Mouse (Mus musculus) neural tube, embryonic 15.5 days (tissue): ENCODE results near the gene Atxn1. TPM values are rescaled to one million over a fixed set of nuclear protein-coding genes. Genes with fewer than 3 reads are reported as not detected.

Source experiments
- ATAC-seq: fragments of 200-750 bp; cut with Nextera tagmentation; 2 replicates; pipeline ENCODE4 v1.8.0; 2017; ENCODE audit warnings: mild to moderate bottlenecking, moderate TSS enrichment, moderate library complexity; ENCODE audit not compliant: low FRiP score
- H3K27ac ChIP-seq: fragments of 300-500 bp; sonication (generic); replicated peaks from 2 replicates; pipeline ENCODE4 v1.5.1; 2015; ENCODE audit warnings: mild to moderate bottlenecking, inconsistent platforms
- H3K27me3 ChIP-seq: fragments of 300-500 bp; sonication (generic); replicated peaks from 2 replicates; pipeline ENCODE4 v1.6.1; 2015; ENCODE audit warnings: inconsistent platforms
- H3K36me3 ChIP-seq: fragments of 300-500 bp; sonication (generic); 2 replicates; pipeline ENCODE4 v1.6.1; 2015; ENCODE audit warnings: inconsistent platforms
- H3K4me1 ChIP-seq: fragments of 300-500 bp; sonication (generic); 2 replicates; pipeline ENCODE4 v1.6.1; 2015; ENCODE audit warnings: inconsistent platforms
- H3K4me2 ChIP-seq: fragments of 300-500 bp; sonication (generic); 2 replicates; pipeline ENCODE4 v1.6.1; 2015; ENCODE audit warnings: inconsistent platforms, mild to moderate bottlenecking, moderate library complexity
- H3K4me3 ChIP-seq: fragments of 300-500 bp; sonication (generic); replicated peaks from 2 replicates; pipeline ENCODE4 v1.5.1; 2015; ENCODE audit warnings: mild to moderate bottlenecking, inconsistent platforms
- H3K9ac ChIP-seq: fragments of 300-500 bp; sonication (generic); replicated peaks from 2 replicates; pipeline ENCODE4 v1.6.1; 2015; ENCODE audit warnings: mild to moderate bottlenecking, inconsistent platforms
- H3K9me3 ChIP-seq: fragments of 300-500 bp; sonication (generic); replicated peaks from 2 replicates; pipeline ENCODE4 v1.6.1; 2016; ENCODE audit warnings: inconsistent platforms
- WGBS: fragments of 180-500 bp; shearing (Covaris S2); methylation state at CpG from one replicate; pipeline ENCODE4 v1.1.7; 2015; ENCODE audit warnings: mixed read lengths; 5-methylcytosine and 5-hydroxymethylcytosine counted together
- polyA plus RNA-seq: library from polyadenylated mRNA; unstranded; fragments of >200 nt; fragmentation: Nextera tagmentation; extraction: Ambion mirVana; gene quantifications from 2 replicates; pipeline ENCODE4 v1.2.1, GENCODE M21; 2015

Gene Atxn1
- polyA plus RNA-seq, 1 experiment from 2014 or later: 9.5 TPM

DNA sequence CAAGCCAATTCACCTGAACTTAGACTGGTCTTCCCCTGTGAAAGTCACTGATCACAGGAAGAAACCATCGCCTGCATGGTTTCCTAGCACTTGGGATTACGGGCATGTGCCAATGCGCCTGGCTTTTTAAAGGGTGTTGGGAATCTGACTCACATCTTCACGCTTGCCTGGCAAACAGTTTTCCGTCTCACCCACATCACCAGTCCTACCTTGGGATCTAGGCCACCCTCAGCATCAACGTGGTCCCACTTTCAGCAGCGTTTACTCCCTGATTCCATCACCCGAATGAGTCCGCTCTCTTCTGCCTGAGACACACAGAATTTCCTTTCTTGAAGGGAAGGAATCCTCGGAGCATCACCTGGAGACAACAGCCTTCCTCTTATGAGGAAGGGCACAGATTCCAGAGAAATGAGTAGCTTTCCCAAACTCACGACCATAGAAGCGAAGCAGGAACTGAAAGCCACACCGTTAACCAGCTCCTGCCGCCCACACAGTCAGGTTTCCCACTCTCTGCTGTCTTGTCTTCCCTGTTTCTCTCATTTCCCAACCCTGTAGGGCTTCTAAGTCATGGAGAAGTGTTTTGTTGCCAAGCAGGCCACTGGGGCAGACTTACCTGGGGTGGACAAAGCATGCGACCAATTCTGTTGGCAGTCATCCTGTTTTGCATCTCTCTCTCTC, 128.3 kb downstream of the Atxn1 start:
- H3K9ac ChIP-seq: no peak overlapping the region
- no peaks in the 10 kb centered on the region for H3K9me3 ChIP-seq
- no peaks in the 10 kb centered on the region for H3K27me3 ChIP-seq
- ATAC-seq: no peak
- 91% methylated on average over 15 of the region's 15 CpGs for WGBS
- H3K4me1 ChIP-seq: no peaks in the 10 kb centered on the region
- no peak overlapping the region for H3K4me3 ChIP-seq
- H3K4me2 ChIP-seq: no peak overlapping the region
- no peak overlapping the region for H3K27ac ChIP-seq
- no peaks in the 10 kb centered on the region; the same call in 1 of the 2 replicates for H3K36me3 ChIP-seq

DNA sequence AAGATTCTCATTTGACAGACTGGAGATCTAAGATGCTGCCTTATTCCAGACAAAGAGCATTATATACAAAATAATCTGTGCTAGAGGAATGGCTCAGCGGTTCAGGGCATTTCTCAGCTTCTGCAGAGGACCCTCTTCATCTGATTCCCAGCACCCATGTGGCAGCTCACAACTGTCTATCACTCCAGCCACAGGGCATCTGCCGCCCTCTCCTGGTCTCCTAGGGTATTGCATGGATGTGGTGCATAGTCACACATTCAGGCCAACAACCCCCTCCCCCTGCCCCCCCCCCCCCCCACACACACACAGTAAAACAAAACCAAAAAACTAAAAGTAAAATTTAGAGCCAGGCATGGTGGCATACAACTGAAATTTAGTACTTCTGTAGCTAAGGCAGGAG, 130.5 kb downstream of the Atxn1 start:
- Histone ChIP-seq H3K4me1 (no peaks in the 10 kb centered on the region), H3K27ac (no peak overlapping the region), H3K4me3 (no peak overlapping the region), H3K36me3 (no peaks in the 10 kb centered on the region; the same call in 1 of the 2 replicates), H3K9ac (no peak overlapping the region), H3K9me3 (no peaks in the 10 kb centered on the region), H3K4me2 (no peak overlapping the region), H3K27me3 (no peaks in the 10 kb centered on the region)
- 84% methylated on average over 2 of the region's 2 CpGs for WGBS
- ATAC-seq: no peak

DNA sequence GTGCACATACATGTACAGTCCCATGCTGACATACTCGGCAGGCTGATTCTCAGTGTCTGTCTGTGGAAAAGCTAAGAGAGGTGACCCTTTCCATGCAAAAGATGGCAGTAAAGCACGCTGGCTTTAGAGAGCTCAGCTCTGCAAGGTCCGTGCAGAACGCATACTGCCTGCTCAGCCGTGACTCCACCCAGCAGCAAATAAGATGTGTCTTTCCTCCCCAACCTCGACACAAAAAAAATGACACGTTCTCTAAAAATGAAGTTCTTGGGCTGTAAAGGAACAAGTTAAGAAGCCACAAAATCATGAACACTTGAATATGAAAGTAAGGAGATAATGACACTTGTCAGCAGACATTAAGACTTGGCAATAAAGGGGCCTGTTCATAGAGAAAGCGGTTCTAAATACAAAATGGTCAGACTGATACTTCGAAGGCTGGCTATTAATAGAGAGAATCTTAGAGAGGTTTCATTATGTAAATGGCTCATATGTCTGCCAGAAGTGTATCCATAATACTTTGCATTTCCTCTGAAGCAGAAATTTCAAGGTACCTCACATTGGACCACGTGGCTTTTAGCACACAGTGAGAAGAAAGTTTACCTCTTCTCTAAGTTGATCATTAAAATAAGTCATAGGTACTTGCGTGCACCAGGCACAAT, 132.0 kb downstream of the Atxn1 start:
- no peaks in the 10 kb centered on the region for H3K27me3 ChIP-seq
- WGBS: 86% methylated on average over 11 of the region's 11 CpGs
- H3K9me3 ChIP-seq: no peaks in the 10 kb centered on the region
- H3K36me3 ChIP-seq: no peaks in the 10 kb centered on the region; the same call in 1 of the 2 replicates
- no peak overlapping the region for H3K4me2 ChIP-seq
- H3K27ac ChIP-seq: no peak overlapping the region
- H3K4me1 ChIP-seq: no peaks in the 10 kb centered on the region
- H3K9ac ChIP-seq: no peak overlapping the region
- no peak overlapping the region for H3K4me3 ChIP-seq
- no peak for ATAC-seq

DNA sequence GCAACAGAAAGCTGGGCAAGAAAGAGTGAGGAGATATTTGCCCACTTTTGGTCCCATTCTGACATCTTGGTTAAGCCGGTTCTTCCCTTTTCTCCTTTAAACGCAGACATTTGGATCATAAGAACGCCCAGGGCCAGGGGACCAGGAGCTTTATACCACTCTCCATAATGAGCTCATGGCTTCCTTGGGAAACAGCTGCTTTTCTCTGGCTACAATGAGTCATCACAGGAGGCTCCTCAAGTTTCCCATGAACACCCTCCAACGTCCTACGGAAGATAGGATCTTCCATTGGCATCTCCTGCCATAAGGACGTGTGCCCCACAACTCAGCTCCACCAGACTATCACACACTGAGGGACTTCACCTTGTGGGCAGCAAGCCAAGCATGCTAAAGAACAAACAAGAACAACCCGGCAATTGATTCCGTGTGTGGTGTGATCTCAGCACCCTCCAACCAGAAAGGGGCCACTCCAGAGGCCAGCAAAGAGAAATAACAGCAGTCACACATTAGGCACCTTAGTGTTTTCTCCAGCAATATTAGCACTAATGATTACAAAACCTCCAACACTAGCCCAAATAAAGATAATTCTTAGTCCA, 135.4 kb downstream of the Atxn1 start:
- ATAC-seq: no peak
- no peaks in the 10 kb centered on the region for H3K27me3 ChIP-seq
- H3K27ac ChIP-seq: no peak overlapping the region
- H3K4me1 ChIP-seq: 0 out of 2 replicates have a peak, but pooled peaks cover 5% of the 10 kb centered on the region
- no peak overlapping the region for H3K9ac ChIP-seq
- 87% methylated on average over 8 of the region's 8 CpGs for WGBS
- H3K9me3 ChIP-seq: no peaks in the 10 kb centered on the region
- no peak overlapping the region for H3K4me2 ChIP-seq
- no peak overlapping the region for H3K4me3 ChIP-seq
- H3K36me3 ChIP-seq: no peaks in the 10 kb centered on the region; the same call in 1 of the 2 replicates

DNA sequence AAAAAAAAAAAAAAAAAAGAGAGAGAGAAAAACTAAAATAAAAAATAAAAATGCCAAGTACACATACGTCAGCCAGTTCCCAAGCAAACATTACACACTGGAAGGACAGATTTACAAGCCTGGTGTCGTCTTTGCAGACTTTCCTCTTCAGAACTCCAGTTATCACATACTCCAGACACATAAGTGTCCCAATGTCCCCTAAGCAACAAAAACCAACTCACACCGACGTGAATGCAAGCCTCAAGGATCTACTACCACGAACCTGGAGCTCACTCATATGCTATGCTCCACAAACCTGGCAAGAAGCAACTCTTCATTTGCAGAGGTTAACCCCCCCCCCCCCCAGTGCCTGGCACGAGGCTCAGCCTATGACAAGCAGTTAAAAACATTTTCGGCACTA, 136.8 kb downstream of the Atxn1 start:
- WGBS: 72% methylated on average over 7 of the region's 7 CpGs
- no peak for ATAC-seq

DNA sequence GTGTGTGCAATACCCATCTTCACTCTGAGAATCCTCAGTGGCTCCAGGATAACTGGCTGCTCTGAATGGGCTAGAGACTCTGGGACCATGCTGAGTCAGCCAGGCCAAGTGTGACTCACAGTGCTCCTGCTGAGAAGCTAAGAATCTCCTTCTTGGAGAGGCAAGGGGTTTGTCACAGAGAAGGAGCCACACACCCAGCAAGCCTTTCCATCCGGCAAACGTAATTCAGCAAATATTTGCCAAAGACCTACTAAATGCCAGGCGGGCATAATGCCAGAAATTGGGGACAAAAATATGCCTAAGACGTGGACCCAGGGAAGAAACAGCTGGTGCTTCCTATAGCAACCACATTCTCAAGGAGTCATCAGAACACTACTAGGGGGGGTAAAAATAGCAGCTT, 137.2 kb downstream of the Atxn1 start:
- WGBS: 56% methylated on average over 4 of the region's 4 CpGs
- no peak overlapping the region for H3K4me2 ChIP-seq
- H3K27ac ChIP-seq: 0 out of 2 replicates have a peak overlapping the region, but pooled peaks have one; percentile 15
- H3K9ac ChIP-seq: no peak overlapping the region
- no peaks in the 10 kb centered on the region for H3K27me3 ChIP-seq
- H3K4me1 ChIP-seq: 0 out of 2 replicates have a peak, but pooled peaks cover 5% of the 10 kb centered on the region
- H3K36me3 ChIP-seq: no peaks in the 10 kb centered on the region
- H3K4me3 ChIP-seq: no peak overlapping the region
- no peaks in the 10 kb centered on the region for H3K9me3 ChIP-seq
- ATAC-seq: no peak

More for the DNA sequence above, 136.8 kb downstream of the Atxn1 start:
- Histone ChIP-seq H3K36me3 (no peaks in the 10 kb centered on the region), H3K9ac (no peak overlapping the region), H3K27ac (no peak overlapping the region), H3K4me2 (no peak overlapping the region), H3K9me3 (no peaks in the 10 kb centered on the region), H3K4me1 (0 out of 2 replicates have a peak, but pooled peaks cover 5% of the 10 kb centered on the region), H3K27me3 (no peaks in the 10 kb centered on the region), H3K4me3 (no peak overlapping the region)

DNA sequence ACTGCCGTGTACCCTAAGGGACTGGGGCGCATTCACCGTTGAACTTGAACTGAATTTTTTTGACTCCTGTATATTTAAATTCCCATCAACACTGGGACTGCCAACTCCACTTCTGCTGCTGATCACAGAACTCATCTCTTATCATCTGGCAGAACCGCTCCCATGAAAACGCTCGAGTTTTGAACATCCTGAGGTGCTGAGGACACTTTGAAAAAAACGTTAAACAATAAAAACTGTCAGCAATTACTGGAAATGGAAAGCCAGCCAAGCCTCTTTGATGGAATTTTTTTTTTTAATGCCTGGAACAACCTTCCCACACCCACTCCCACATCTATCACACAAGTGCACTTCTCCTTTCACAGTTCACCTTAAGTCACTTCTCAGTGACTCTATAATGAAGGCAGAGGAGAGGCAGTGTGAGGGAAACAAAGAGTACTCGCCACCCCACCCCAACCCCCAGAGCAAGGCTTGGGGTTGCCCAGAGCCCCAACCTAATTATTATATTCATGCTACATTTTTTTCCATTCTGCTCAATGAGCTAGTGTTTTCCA, 137.7 kb downstream of the Atxn1 start:
- WGBS: 88% methylated on average over 8 of the region's 8 CpGs
- Histone ChIP-seq H3K9me3 (no peaks in the 10 kb centered on the region), H3K9ac (no peak overlapping the region), H3K27me3 (no peaks in the 10 kb centered on the region), H3K27ac (0 out of 2 replicates have a peak overlapping the region, but pooled peaks have one; percentile 15), H3K4me2 (no peak overlapping the region), H3K4me3 (no peak overlapping the region), H3K4me1 (0 out of 2 replicates have a peak, but pooled peaks cover 5% of the 10 kb centered on the region), H3K36me3 (no peaks in the 10 kb centered on the region)
- no peak for ATAC-seq

DNA sequence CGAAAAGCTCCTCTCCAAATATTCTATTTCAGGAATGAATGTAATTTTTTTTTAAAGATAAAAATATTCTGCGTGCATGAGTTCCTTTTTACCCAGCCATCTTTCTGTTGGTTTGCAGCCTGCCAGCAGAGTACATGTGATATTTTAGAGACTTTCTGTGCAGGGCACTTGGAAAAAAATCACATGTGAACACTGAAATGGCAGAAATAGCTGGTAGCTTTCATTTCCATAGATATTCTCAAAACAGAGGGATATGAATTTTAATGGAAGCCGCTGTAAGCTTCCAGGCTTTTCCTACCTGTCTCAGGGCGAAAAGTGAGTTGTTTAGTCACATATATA, 142.3 kb downstream of the Atxn1 start:
- ATAC-seq: no peak
- 92% methylated on average over 4 of the region's 4 CpGs for WGBS
- Histone ChIP-seq H3K9ac (no peak overlapping the region), H3K27ac (no peak overlapping the region), H3K9me3 (no peaks in the 10 kb centered on the region), H3K27me3 (no peaks in the 10 kb centered on the region), H3K4me1 (peaks cover 6% of the 10 kb centered on the region; the same call in 1 of the 2 replicates), H3K4me2 (no peak overlapping the region), H3K36me3 (no peaks in the 10 kb centered on the region), H3K4me3 (no peak overlapping the region)

DNA sequence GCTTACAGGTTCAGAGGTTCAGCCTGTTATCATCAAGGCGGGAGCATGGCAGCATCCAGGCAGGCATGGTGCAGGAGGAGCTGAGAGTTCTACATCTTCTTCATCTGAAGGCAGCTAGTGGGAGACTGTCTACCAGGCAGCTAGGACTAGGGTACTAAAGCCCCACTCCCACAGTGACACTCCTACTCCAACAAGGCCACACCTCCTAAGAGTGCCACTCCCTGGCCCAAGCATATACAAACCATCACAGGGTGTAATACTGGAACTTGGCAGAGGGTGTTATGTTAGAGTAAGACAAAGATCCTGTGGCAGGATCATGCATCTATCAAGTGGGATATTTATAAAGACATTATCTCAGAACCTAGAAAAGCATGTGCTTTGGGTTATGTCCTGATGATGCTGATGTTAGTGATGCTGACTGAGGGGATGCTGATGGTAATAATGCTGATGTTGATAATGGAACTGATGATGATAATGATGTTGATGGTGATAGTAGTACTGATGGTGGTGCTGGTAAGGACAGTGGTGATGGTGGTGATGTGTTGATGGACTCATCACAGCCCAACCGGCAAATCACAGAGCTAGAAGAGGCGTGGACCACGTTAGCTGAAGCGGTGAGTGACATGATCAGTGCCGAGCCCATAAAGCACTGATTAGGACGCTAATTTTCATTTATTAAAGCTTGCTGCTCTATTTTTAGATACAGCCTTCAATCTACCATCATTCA, 142.9 kb downstream of the Atxn1 start:
- ATAC-seq: no peak
- no peaks in the 10 kb centered on the region for H3K27me3 ChIP-seq
- no peak overlapping the region for H3K9ac ChIP-seq
- WGBS: 95% methylated on average over 7 of the region's 7 CpGs
- no peak overlapping the region for H3K4me2 ChIP-seq
- no peak overlapping the region for H3K27ac ChIP-seq
- no peaks in the 10 kb centered on the region for H3K36me3 ChIP-seq
- H3K9me3 ChIP-seq: no peaks in the 10 kb centered on the region
- peaks cover 4% of the 10 kb centered on the region; the same call in 1 of the 2 replicates for H3K4me1 ChIP-seq
- no peak overlapping the region for H3K4me3 ChIP-seq

DNA sequence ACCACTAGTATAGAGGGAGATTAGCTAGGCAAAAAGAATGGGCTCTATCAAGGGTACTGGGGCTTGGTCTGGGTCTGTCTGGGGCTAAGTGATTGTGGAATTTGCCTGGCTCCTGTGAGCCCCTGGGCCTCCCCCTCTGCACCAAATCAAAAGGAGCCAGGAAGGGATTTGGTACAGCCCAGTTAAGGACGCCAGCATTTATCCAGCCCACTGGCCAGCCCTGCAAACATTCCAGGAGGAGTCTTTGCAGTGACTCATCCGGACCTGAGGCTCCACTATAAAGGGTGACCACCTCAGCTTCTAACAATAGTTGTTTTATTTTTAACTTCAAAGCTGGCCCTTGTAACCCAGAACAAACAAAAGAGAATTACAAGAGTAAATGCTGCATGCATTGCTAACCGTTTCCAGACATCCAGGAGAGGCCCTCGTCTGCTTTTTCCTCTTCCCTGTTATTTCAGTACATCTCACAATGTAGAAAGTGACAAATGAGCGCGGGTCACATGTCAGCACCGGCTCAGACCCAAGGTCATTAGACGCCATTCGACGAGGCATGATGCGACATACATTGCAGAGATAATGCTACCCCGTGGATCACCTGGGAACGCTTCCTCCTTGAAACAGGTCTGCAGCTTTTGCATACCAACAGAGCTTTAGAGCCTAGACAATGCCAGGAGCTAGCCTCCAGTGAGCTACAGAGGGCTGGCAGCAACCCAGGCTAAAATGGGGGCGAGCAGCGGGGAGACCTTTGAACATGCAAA, 144.2 kb downstream of the Atxn1 start:
- no peak for ATAC-seq
- peak overlapping the region; percentile 58; the same call in 1 of the 2 replicates for H3K27ac ChIP-seq
- H3K4me3 ChIP-seq: no peak overlapping the region
- WGBS: 39% methylated on average over 15 of the region's 15 CpGs
- H3K27me3 ChIP-seq: no peaks in the 10 kb centered on the region
- H3K9ac ChIP-seq: no peak overlapping the region
- no peaks in the 10 kb centered on the region for H3K9me3 ChIP-seq
- no peak overlapping the region for H3K4me2 ChIP-seq
- peaks cover 4% of the 10 kb centered on the region; the same call in 1 of the 2 replicates for H3K4me1 ChIP-seq
- H3K36me3 ChIP-seq: no peaks in the 10 kb centered on the region

DNA sequence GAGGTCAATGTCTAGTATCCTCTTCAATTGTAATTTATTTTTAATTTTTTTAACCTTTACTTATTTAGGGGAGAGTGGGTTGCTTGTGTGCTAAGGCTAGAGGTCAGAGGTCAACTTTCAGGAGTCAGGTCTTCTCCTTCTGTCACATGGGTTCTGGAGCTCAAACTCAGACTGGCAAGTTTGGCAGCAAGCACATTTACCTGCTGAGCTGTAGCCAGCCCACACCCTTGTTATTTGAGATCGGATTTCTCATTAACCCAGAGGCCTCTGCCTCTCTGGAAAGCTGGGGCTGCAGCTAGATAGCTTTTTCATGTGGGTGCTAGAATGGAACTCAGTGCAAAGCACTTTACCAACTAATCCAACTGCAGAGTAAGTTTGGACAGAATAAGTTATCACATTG, 148.1 kb downstream of the Atxn1 start:
- H3K4me1 ChIP-seq: peaks cover 4% of the 10 kb centered on the region; the same call in 1 of the 2 replicates
- no peak overlapping the region for H3K4me2 ChIP-seq
- no peaks in the 10 kb centered on the region for H3K27me3 ChIP-seq
- H3K4me3 ChIP-seq: no peak overlapping the region
- no peak overlapping the region for H3K27ac ChIP-seq
- no peak overlapping the region for H3K9ac ChIP-seq
- no peak for ATAC-seq
- WGBS: 76% methylated on average over 1 of the region's 1 CpGs
- no peaks in the 10 kb centered on the region for H3K36me3 ChIP-seq
- no peaks in the 10 kb centered on the region for H3K9me3 ChIP-seq
